Comparison of ENCODE assay signal across 15 mouse cellular contexts in genomic region chr6:93291711-93292110, GRCm38 (mm10).
"Had no signal": no experiment of that assay in that cellular context is flagged by ENCODE, and none has a peak within 500 bp of the region (broad histone marks: within the 10 kb centered on the region; RNA-seq: fewer than 3 reads in every experiment).

No protein-coding gene starts in this region.

- H3K36me3 ChIP-seq: kidney, embryonic 15.5 days; midbrain, embryonic 12.5 days; midbrain, embryonic 15.5 days had no signal

- H3K4me2 ChIP-seq: kidney, embryonic 15.5 days; lung, embryonic 14.5 days; midbrain, embryonic 12.5 days; midbrain, embryonic 15.5 days had no signal

- H3K27me3 ChIP-seq: kidney, embryonic 15.5 days; midbrain, embryonic 12.5 days; midbrain, embryonic 15.5 days had no signal

- H3K4me3 ChIP-seq: kidney, embryonic 15.5 days; left cerebral cortex, adult 2 months; midbrain, embryonic 12.5 days; midbrain, embryonic 15.5 days had no signal

- ATAC-seq: liver, postnatal 0 days; lung, postnatal 0 days; midbrain, embryonic 15.5 days had no signal

- DNase-seq: kidney, adult 8-10 months; kidney, postnatal 10 days; kidney, postnatal 36 days; layer of hippocampus, postnatal 36 days; liver, postnatal 0 days; lung, embryonic 14.5 days; right cerebral cortex, postnatal 14 days; right cerebral cortex, postnatal 4 days; thymus, adult 2 months; thymus, postnatal 25 days had no signal
